Mouse (Mus musculus) spleen, postnatal 36 days (tissue): Measurements from ENCODE around the gene Gm21887.
"Not testable (repeated sequence)": the region's sequence is repeated elsewhere in the genome, so short reads cannot be mapped to it uniquely, and the experiment has no call there.

ENCODE experiments used
- DNase-seq, 2 experiments: peaks; one replicate each; pipeline ENCODE4 v3.0.0; 2022; ENCODE audit warnings: low spot score in 2 of 2, mixed read lengths in 1 of 2

Gm21887 gene

GRCm38 (mm10) chrX:169983401-169984165 lies 25.9 kb upstream of the Gm21887 start:
- peak; percentile 1 to 2 for DNase-seq

GRCm38 (mm10) chrX:169984331-169984730 lies 25.1 kb upstream of the Gm21887 start:
- peak in 1 of 2 experiments; percentile 1 for DNase-seq

GRCm38 (mm10) chrX:169984853-169985252 lies 24.6 kb upstream of the Gm21887 start:
- peak; percentile 10 to 11 for DNase-seq

GRCm38 (mm10) chrX:169985796-169986195 lies 23.7 kb upstream of the Gm21887 start:
- peak; percentile 30 to 44 for DNase-seq

- peak; percentile 84 to 87 for DNase-seq
Measured at GRCm38 (mm10) chrX:169986519-169987367, 22.7 kb upstream of the Gm21887 start.

- peak; percentile 47 to 55 for DNase-seq
Measured at GRCm38 (mm10) chrX:169987368-169987837, 22.1 kb upstream of the Gm21887 start.

GRCm38 (mm10) chrX:169988571-169989218 lies 20.8 kb upstream of the Gm21887 start:
- peak; percentile 42 to 54 for DNase-seq

GRCm38 (mm10) chrX:169989219-169989595 lies 20.3 kb upstream of the Gm21887 start:
- not testable (repeated sequence) for DNase-seq

- peak; percentile 75 to 76 for DNase-seq
Measured at GRCm38 (mm10) chrX:169989691-169990631, 19.5 kb upstream of the Gm21887 start.

GRCm38 (mm10) chrX:169991128-169991873 lies 18.2 kb upstream of the Gm21887 start:
- peak; percentile 99 to 100 for DNase-seq

GRCm38 (mm10) chrX:169992086-169992930 lies 17.2 kb upstream of the Gm21887 start:
- DNase-seq: peak in 1 of 2 experiments; percentile 41

GRCm38 (mm10) chrX:169992951-169993547 lies 16.4 kb upstream of the Gm21887 start:
- peak in 1 of 2 experiments; percentile 35 for DNase-seq

GRCm38 (mm10) chrX:169994011-169994865 lies 15.2 kb upstream of the Gm21887 start:
- DNase-seq: peak in 1 of 2 experiments; percentile 60

GRCm38 (mm10) chrX:169994866-169995711 lies 14.4 kb upstream of the Gm21887 start:
- peak in 1 of 2 experiments; percentile 13 for DNase-seq

GRCm38 (mm10) chrX:169995909-169996521 lies 13.4 kb upstream of the Gm21887 start:
- peak in 1 of 2 experiments; percentile 14 for DNase-seq

GRCm38 (mm10) chrX:169996926-169997325 lies 12.5 kb upstream of the Gm21887 start:
- peak; percentile 83 to 87 for DNase-seq
